Mouse (Mus musculus): Measurements from ENCODE around the gene Lce1b. TPM values are rescaled to one million over a fixed set of nuclear protein-coding genes. Genes with fewer than 3 reads are reported as not detected.

Gene Lce1b
- total RNA-seq (2021) = not detected
- long read RNA-seq, experiment 1, partial matches to known transcripts = 0 of 2 reads
- long read RNA-seq, experiment 1, other reads (novel, unspliced or antisense) = 0 of 2 reads
- long read RNA-seq, experiment 2 = 0 reads

DNA sequence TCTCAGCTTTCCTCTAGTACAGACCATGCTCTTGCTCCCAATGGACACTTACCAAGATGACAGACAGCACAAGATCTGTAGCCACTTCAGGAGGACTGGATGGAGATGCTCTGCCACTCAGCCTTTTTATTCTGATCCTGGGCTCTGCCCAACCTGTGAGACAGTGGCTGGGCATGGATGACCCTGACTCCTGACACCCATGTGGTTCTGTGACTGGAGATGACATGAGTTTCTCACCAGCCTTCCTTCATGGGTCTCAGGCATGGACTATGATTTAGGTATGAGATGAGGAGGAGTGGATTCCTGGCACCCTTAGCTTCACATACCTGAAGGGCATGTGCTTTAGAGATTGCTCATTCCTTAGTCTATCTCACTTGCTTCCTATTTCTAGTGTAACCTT is at the start of gene Lce1b:
Gene Lce1b, minus strand, starts transcription at position 101 of the 400 bp plus-strand sequence.
- DNase-seq (ENCODE audit: low spot score in 2 of 2) = no peak

DNA sequence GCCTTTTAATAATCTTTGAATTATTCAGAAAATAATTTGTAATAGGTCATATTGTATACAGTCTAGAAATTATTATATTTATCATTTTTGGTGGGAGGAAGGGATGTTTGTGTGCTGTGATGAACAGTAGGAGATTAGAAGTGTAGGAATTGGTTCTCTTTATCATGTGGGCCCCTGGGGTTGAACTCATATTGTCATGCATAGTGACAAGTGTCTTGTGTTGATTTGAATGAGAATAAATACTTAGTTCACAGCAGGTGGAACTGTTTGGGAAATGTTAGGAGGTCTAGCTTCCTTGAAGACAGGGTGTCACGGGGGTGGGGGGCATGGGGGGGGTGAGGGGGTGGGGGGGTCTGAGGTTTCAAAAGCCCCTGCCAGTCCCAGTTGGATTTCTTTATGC is 37.9 kb upstream of the Lce1b start:
- DNase-seq (ENCODE audit: low spot score in 2 of 2) = no peak

- DNase-seq (ENCODE audit: low spot score in 2 of 2) = no peak
Observed at GRCm38 (mm10) chr3:92691688-92692087, 35.0 kb upstream of the Lce1b start.

DNA sequence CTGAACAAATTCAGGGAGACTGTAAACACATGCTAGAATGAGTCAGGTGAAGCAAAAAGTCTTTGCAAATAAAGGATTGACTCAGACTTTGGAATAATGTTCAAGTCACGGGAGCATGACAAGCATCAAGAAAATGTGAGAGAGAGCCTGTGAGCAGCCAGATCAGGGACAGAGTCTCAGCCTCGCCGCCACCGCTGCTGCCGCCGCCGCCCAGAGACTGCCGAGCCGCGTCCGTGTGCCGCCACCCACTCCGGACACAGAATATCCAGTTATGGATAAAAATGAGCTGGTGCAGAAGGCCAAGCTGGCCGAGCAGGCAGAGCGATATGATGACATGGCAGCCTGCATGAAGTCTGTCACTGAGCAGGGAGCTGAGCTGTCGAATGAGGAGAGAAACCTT is 32.4 kb upstream of the Lce1b start:
- peak in 1 of 2 experiments; percentile 13 for DNase-seq (ENCODE audit: low spot score in 2 of 2)

DNA sequence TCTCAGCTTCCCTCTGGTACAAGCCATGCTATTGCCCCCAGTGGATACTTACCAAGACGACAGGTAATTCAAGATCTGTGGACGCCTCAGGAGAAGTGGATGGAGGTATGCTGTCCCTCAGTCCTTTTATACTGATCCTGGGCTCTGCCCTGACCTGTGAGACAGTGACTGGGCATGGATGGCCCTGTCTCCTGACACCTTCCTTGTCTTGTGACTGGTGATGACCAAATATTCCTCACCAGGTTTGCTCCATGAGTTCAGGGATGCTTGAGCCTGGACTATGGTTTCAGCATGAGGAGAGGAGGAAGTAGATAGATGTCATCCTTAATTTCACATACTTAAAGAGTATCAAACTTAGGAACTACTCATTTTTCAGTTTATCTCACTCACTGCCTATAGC is 30.4 kb upstream of the Lce1b start, which contains the start of gene Lce1d:
Gene Lce1d, minus strand, starts transcription at position 101 of the 400 bp plus-strand sequence.
- DNase-seq (ENCODE audit: low spot score in 2 of 2) = no peak

- DNase-seq (ENCODE audit: low spot score in 2 of 2) = no peak
Observed at GRCm38 (mm10) chr3:92678947-92679346, 22.2 kb upstream of the Lce1b start, which contains the start of gene Lce1c. Gene Lce1c, plus strand, starts transcription at chr3:92679247.

DNA sequence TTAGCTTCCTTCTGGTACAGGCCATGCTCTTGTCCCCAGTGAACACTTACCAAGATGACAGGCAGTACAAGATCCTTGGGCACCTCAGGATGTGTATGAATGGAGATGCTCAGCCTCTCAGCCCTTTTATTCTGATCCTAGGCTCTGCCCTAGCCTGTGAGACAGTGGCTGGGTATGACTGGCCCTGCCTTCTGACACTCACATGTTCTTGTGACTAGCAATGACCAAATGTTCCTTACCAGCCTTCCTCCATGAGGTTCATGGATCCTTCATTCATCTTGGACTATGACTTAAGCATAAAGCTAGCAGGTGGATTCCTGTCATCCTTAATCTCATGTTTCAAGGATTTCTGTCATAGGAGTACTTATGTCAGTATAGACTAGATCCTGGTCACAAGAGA is 13.5 kb upstream of the Lce1b start, which contains the start of gene Lce1a2:
Gene Lce1a2, minus strand, starts transcription at position 101 of the 400 bp plus-strand sequence.
- no peak for DNase-seq (ENCODE audit: low spot score in 2 of 2)

DNA sequence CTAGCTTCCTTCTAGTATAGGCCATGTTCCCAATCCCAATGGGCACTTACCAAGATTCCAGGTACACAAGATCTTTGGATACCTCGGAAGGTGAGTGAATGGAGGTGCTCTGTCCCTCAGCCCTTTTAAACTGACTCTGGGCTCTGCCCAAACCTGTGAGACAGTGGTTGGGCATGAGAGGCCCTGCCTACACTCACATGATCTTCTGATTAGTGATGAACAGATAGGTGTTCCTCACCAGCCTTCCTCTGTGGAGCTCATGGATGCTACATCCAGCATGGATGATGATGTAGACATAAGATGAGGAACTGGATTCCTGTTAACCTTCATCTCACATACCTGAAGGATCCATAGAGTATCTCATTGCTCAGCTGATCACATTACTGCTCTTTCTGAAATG is 8.5 kb downstream of the Lce1b start, which contains the start of gene Lce1a1:
Gene Lce1a1, minus strand, starts transcription at position 101 of the 400 bp plus-strand sequence.
- no peak for DNase-seq (ENCODE audit: low spot score in 2 of 2)

- no peak for DNase-seq (ENCODE audit: low spot score in 2 of 2)
Observed at GRCm38 (mm10) chr3:92639854-92640253, 16.9 kb downstream of the Lce1b start.

GRCm38 (mm10) chr3:92638653-92638991 is 18.1 kb downstream of the Lce1b start:
- DNase-seq (ENCODE audit: low spot score in 2 of 2) = no peak

DNA sequence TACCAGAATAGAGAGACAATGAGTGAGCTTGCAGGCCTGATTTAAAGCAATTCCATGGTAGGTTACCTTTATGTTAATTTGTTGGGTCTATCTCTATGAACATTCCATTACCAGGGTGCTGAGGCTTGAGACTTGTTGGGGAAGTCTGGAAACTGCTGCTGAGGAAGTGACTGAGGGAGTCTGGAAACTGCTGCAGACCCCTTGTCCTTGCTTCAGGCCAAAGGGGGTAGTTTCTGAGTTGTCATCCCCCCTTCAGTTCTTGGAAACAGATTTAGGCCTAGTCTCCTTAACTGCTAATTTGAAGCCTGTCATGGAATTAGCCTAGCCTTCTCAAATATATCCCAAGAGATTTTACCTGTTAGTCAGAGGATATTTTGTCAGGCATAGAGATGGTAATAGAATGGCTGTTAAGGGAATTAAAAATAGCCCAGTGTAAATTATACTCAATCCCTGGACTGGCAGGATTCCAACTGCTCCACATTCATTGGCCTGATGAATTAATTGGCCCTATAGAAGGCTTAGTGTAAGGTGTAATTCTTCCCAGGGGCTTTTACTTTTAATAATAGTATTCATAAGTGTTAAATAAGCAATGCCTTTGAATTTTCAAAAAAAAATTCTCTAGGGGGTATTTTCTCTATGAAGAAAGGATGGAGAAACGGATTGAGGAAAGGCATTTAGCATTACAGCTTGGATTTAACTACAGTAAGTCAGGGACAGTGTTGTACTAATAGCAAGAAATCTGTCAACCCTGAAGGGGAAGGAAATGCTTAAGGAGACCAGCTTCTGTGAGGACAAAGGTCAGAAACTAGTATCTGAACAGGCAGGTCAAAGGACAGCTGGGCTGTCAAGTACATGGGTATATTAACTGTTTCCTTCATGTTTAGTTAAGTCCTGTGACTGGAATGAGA is 18.7 kb downstream of the Lce1b start:
- DNase-seq (ENCODE audit: low spot score in 2 of 2) = no peak

DNA sequence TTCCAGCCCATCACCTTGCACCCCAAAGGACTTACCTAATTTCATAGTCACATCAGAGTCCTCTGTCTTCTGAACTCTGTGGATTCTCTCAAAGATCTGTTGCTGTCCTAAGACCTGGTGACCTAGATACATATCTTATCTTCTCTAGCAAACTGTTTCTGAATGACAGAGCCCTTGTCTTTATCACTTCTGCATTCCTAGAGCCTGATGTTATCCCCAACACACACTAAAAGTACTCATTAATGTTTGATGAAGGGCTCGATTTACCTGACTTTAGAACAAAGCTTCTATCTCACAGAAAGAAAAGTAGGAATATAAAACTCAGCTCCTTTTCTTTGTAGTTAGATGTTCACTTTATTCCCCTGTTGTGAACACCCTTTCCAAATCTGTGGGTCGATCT is 35.2 kb downstream of the Lce1b start, which contains the start of gene Lce6a:
Gene Lce6a, minus strand, starts transcription at position 101 of the 400 bp plus-strand sequence.
- no peak for DNase-seq (ENCODE audit: low spot score in 2 of 2)

DNA sequence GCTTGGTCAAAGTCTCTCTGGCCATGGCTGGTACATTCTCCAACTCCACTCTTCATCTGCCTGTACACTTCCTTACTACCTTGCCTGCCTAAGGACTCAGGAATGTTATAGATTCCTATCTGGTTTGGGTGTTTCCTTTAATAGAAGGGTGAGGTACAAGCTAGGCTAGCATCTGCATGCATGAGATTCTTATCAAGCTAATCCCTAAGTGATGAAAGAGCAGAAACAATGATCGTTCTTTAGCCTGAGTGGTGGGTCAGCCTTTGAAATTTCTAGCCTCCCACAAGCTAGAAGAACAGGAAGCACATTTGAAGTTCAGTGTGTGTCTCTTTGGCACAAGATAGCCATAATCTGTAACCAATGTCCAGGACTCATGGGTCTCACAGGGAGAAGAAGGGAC is 46.9 kb downstream of the Lce1b start:
- no peak for DNase-seq (ENCODE audit: low spot score in 2 of 2)

- DNase-seq (ENCODE audit: low spot score in 2 of 2) = no peak
Observed at GRCm38 (mm10) chr3:92607392-92607791, 49.3 kb downstream of the Lce1b start, which contains the start of gene 2210017I01Rik. Gene 2210017I01Rik, minus strand, starts transcription at chr3:92607492.

Other genes with a start within 250 kb of the Lce1b start
- not detected for gene Sprr2i, start 248.9 kb downstream of the Lce1b start, total RNA-seq (2021)
- not detected for gene Sprr2j-ps, start 238.8 kb downstream of the Lce1b start, total RNA-seq (2021)
- 1 to 10 TPM; 3.7 to 4.1 TPM for gene Gm9774, start 227.5 kb downstream of the Lce1b start, total RNA-seq (2021)
- not detected for gene Sprr2k, start 224.3 kb downstream of the Lce1b start, total RNA-seq (2021)
- not detected for gene Sprr1b, start 218.1 kb downstream of the Lce1b start, total RNA-seq (2021)
- gene Sprr3, start 198.2 kb downstream of the Lce1b start, total RNA-seq (2021) = not detected
- not detected for gene Sprr1a, start 171.0 kb downstream of the Lce1b start, total RNA-seq (2021)
- gene Sprr4, start 156.4 kb downstream of the Lce1b start, total RNA-seq (2021) = not detected
- not detected for gene 2310046K23Rik, start 122.4 kb downstream of the Lce1b start, total RNA-seq (2021)
- gene Ivl, start 83.2 kb downstream of the Lce1b start, total RNA-seq (2021) = not detected
- not detected for gene Smcp, start 67.9 kb downstream of the Lce1b start, total RNA-seq (2021)
- gene 2210017I01Rik, start 49.4 kb downstream of the Lce1b start, total RNA-seq (2021) = not detected
- not detected for gene Lce6a, start 35.3 kb downstream of the Lce1b start, total RNA-seq (2021)
- gene Lce1a1, start 8.6 kb downstream of the Lce1b start, total RNA-seq (2021) = not detected
- gene Lce1a2, start 13.4 kb upstream of the Lce1b start, total RNA-seq (2021) = not detected
- under 1 TPM in 1 of 2 experiments, not detected in 1; 0.39 TPM for gene Lce1c, start 22.3 kb upstream of the Lce1b start, total RNA-seq (2021)
- not detected for gene Lce1d, start 30.3 kb upstream of the Lce1b start, total RNA-seq (2021)
- not detected for gene Lce1e, start 52.1 kb upstream of the Lce1b start, total RNA-seq (2021)
- not detected for gene Lce1f, start 63.4 kb upstream of the Lce1b start, total RNA-seq (2021)
- not detected for gene Gm38119, start 82.2 kb upstream of the Lce1b start, total RNA-seq (2021)
- gene Lce1g, start 95.4 kb upstream of the Lce1b start, total RNA-seq (2021) = not detected
- not detected for gene Lce1h, start 108.1 kb upstream of the Lce1b start, total RNA-seq (2021)
- not detected for gene Lce1i, start 122.0 kb upstream of the Lce1b start, total RNA-seq (2021)
- gene Lce1j, start 133.6 kb upstream of the Lce1b start, total RNA-seq (2021) = not detected
- gene Lce1k, start 151.0 kb upstream of the Lce1b start, total RNA-seq (2021) = not detected
- under 1 TPM in 1 of 2 experiments, not detected in 1; 0.13 TPM for gene Kprp, start 170.3 kb upstream of the Lce1b start, total RNA-seq (2021)
- not detected for gene Lce1l, start 194.4 kb upstream of the Lce1b start, total RNA-seq (2021)
- not detected for gene 2310050C09Rik, start 213.3 kb upstream of the Lce1b start, total RNA-seq (2021)